Mouse (Mus musculus) embryonic facial prominence, embryonic 13.5 days (tissue): ENCODE measurements around the gene Spaca4. TPM values are rescaled to one million over a fixed set of nuclear protein-coding genes. Genes with fewer than 3 reads are reported as not detected.
A peak's percentile ranks its signal among the peaks of the same experiment; 100 is the strongest.

Experiments
- ATAC-seq: fragments of 200-750 bp; cut with Nextera tagmentation; 2 replicates; pipeline ENCODE4 v1.8.0; 2017; ENCODE audit warnings: low read depth; ENCODE audit not compliant: insufficient number of reproducible peaks, insufficient read depth, low FRiP score, low TSS enrichment
- H3K27ac ChIP-seq: fragments of 300-500 bp; sonication (generic); 2 replicates; pipeline ENCODE4 v1.5.1; 2015; ENCODE audit warnings: moderate library complexity, mild to moderate bottlenecking, inconsistent platforms
- H3K27me3 ChIP-seq: fragments of 300-500 bp; sonication (generic); 2 replicates; pipeline ENCODE4 v1.6.1; 2015; ENCODE audit warnings: mild to moderate bottlenecking, inconsistent platforms
- H3K36me3 ChIP-seq: fragments of 300-500 bp; sonication (generic); 2 replicates; pipeline ENCODE4 v1.6.1; 2015; ENCODE audit warnings: mild to moderate bottlenecking, inconsistent platforms
- H3K4me1 ChIP-seq: fragments of 300-500 bp; sonication (generic); 2 replicates; pipeline ENCODE4 v1.6.1; 2015; ENCODE audit warnings: inconsistent platforms
- H3K4me2 ChIP-seq: fragments of 300-500 bp; sonication (generic); 2 replicates; pipeline ENCODE4 v1.6.1; 2015; ENCODE audit warnings: moderate library complexity, mild to moderate bottlenecking, inconsistent platforms
- H3K4me3 ChIP-seq: fragments of 300-500 bp; sonication (generic); 2 replicates; pipeline ENCODE4 v1.5.1; 2015; ENCODE audit warnings: mild to moderate bottlenecking, inconsistent platforms
- H3K9ac ChIP-seq: fragments of 300-500 bp; sonication (generic); 2 replicates; pipeline ENCODE4 v1.6.1; 2015; ENCODE audit warnings: mild to moderate bottlenecking, inconsistent platforms
- H3K9me3 ChIP-seq: fragments of 300-500 bp; sonication (generic); 2 replicates; pipeline ENCODE4 v1.6.1; 2016; ENCODE audit warnings: inconsistent platforms
- WGBS: fragments of 180-500 bp; shearing (Covaris S2); methylation state at CpG from one replicate; pipeline ENCODE4 v1.1.7; 2015; ENCODE audit warnings: mixed read lengths; 5-methylcytosine and 5-hydroxymethylcytosine counted together
- polyA plus RNA-seq: library from polyadenylated mRNA; unstranded; fragments of >200 nt; fragmentation: Nextera tagmentation; extraction: Ambion mirVana; gene quantifications from 2 replicates; pipeline ENCODE4 v1.2.1, GENCODE M21; 2015

Gene Spaca4
- polyA plus RNA-seq, 1 experiment from 2014 or later = not detected

GRCm38 (mm10) chr7:45703521-45704033, 22.0 kb downstream of the Spaca4 start:
- no peaks in the 10 kb centered on the region for H3K9me3 ChIP-seq
- 40% methylated on average over 12 of the region's 12 CpGs for WGBS
- no peak for ATAC-seq
- peak overlapping the region; percentile 71 for H3K4me3 ChIP-seq
- H3K36me3 ChIP-seq = no peaks in the 10 kb centered on the region
- H3K27me3 ChIP-seq = peaks cover 21% of the 10 kb centered on the region
- peaks cover 69% of the 10 kb centered on the region for H3K4me1 ChIP-seq
- H3K9ac ChIP-seq = peak overlapping the region; percentile 61; the same call in 1 of the 2 replicates
- peak overlapping the region; percentile 97 for H3K4me2 ChIP-seq
- peak overlapping the region; percentile 88 for H3K27ac ChIP-seq

GRCm38 (mm10) chr7:45702809-45703520, 22.6 kb downstream of the Spaca4 start:
- peaks cover 26% of the 10 kb centered on the region for H3K27me3 ChIP-seq
- peak overlapping the region; percentile 88; the same call in 1 of the 2 replicates for H3K27ac ChIP-seq
- H3K9me3 ChIP-seq = no peaks in the 10 kb centered on the region
- 0 out of 2 replicates have a peak overlapping the region, but pooled peaks have one; percentile 71 for H3K4me3 ChIP-seq
- H3K4me2 ChIP-seq = peak overlapping the region; percentile 97
- 91% methylated on average over 14 of the region's 17 CpGs for WGBS
- H3K4me1 ChIP-seq = peaks cover 63% of the 10 kb centered on the region
- ATAC-seq = no peak
- 0 out of 2 replicates have a peak overlapping the region, but pooled peaks have one; percentile 61 for H3K9ac ChIP-seq
- no peaks in the 10 kb centered on the region for H3K36me3 ChIP-seq

- H3K4me3 ChIP-seq = no peak overlapping the region
- H3K9me3 ChIP-seq = no peaks in the 10 kb centered on the region
- peaks cover 28% of the 10 kb centered on the region for H3K27me3 ChIP-seq
- H3K9ac ChIP-seq = no peak overlapping the region
- H3K4me2 ChIP-seq = no peak overlapping the region
- WGBS = 97% methylated on average over 11 of the region's 11 CpGs
- no peak for ATAC-seq
- no peaks in the 10 kb centered on the region for H3K36me3 ChIP-seq
- H3K27ac ChIP-seq = no peak overlapping the region
- H3K4me1 ChIP-seq = peaks cover 56% of the 10 kb centered on the region
These were observed 23.3 kb downstream of the Spaca4 start for GRCm38 (mm10) chr7:45702316-45702715.

GRCm38 (mm10) chr7:45701607-45702006, 24.0 kb downstream of the Spaca4 start:
- Histone ChIP-seq H3K36me3 (no peaks in the 10 kb centered on the region), H3K9ac (0 out of 2 replicates have a peak overlapping the region, but pooled peaks have one; percentile 27), H3K4me2 (no peak overlapping the region; the same call in 1 of the 2 replicates), H3K4me3 (peak overlapping the region; percentile 51), H3K27ac (no peak overlapping the region), H3K27me3 (peaks cover 28% of the 10 kb centered on the region), H3K9me3 (no peaks in the 10 kb centered on the region), H3K4me1 (peaks cover 51% of the 10 kb centered on the region)
- WGBS = 83% methylated on average over 11 of the region's 11 CpGs
- no peak for ATAC-seq

DNA sequence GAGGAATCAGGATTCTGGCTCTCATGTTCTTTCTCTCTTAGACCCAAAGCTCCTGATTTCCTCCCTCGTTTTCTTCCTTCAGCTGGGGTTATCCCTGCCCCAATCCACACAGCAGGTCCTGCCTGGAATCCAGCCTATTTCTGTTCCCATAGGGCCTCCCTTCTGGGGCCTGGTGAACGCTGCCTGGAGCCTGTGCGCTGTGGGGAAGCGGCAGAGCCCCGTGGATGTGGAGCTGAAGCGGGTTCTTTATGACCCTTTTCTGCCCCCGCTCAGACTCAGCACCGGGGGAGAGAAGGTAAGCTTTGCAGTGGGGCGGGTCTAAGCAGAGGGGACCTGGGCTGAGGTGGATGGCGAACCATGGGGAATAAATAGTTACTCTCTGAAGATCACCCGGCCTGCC, 24.5 kb downstream of the Spaca4 start:
- H3K36me3 ChIP-seq = no peaks in the 10 kb centered on the region
- peak overlapping the region; percentile 71 for H3K27ac ChIP-seq
- H3K4me3 ChIP-seq = peak overlapping the region; percentile 51
- peak overlapping the region; percentile 65 for H3K9ac ChIP-seq
- no peaks in the 10 kb centered on the region for H3K9me3 ChIP-seq
- no peak for ATAC-seq
- H3K4me2 ChIP-seq = peak overlapping the region; percentile 92
- H3K4me1 ChIP-seq = peaks cover 46% of the 10 kb centered on the region
- 29% methylated on average over 11 of the region's 11 CpGs for WGBS
- peaks cover 28% of the 10 kb centered on the region for H3K27me3 ChIP-seq

GRCm38 (mm10) chr7:45700301-45701015, 25.2 kb downstream of the Spaca4 start:
- peak overlapping the region; percentile 75 for H3K9ac ChIP-seq
- peaks cover 28% of the 10 kb centered on the region for H3K27me3 ChIP-seq
- H3K27ac ChIP-seq = peak overlapping the region; percentile 71; the same call in 1 of the 2 replicates
- H3K4me2 ChIP-seq = peak overlapping the region; percentile 92
- peaks cover 42% of the 10 kb centered on the region for H3K4me1 ChIP-seq
- no peaks in the 10 kb centered on the region for H3K36me3 ChIP-seq
- H3K4me3 ChIP-seq = peak overlapping the region; percentile 51
- under 1% methylated on average over 20 of the region's 20 CpGs for WGBS
- ATAC-seq = no peak; the same call in 1 of the 2 replicates
- no peaks in the 10 kb centered on the region for H3K9me3 ChIP-seq

GRCm38 (mm10) chr7:45699523-45700141, 26.0 kb downstream of the Spaca4 start, which contains the start of gene Car11:
TSS of gene Car11 (plus strand) at chr7:45699843.
- peaks cover 28% of the 10 kb centered on the region for H3K27me3 ChIP-seq
- peak within 1 kb of the TSS; percentile 92 for H3K4me2 ChIP-seq
- H3K4me1 ChIP-seq = peaks cover 45% of the 10 kb centered on the region
- no peak for ATAC-seq
- peak within 1 kb of the TSS; percentile 75 for H3K9ac ChIP-seq
- no peaks in the 10 kb centered on the region for H3K36me3 ChIP-seq
- WGBS = 2% methylated on average over 36 of the region's 36 CpGs
- no peaks in the 10 kb centered on the region for H3K9me3 ChIP-seq
- H3K4me3 ChIP-seq = peak within 1 kb of the TSS; percentile 51
- H3K27ac ChIP-seq = no peak within 1 kb of the TSS

- H3K4me1 ChIP-seq = peaks cover 42% of the 10 kb centered on the region
- H3K27me3 ChIP-seq = peaks cover 28% of the 10 kb centered on the region
- WGBS = 83% methylated on average over 7 of the region's 7 CpGs
- no peaks in the 10 kb centered on the region for H3K36me3 ChIP-seq
- no peak overlapping the region for H3K27ac ChIP-seq
- no peaks in the 10 kb centered on the region for H3K9me3 ChIP-seq
- H3K4me2 ChIP-seq = no peak overlapping the region
- ATAC-seq = no peak
- no peak overlapping the region for H3K9ac ChIP-seq
- H3K4me3 ChIP-seq = no peak overlapping the region
These were observed 27.7 kb downstream of the Spaca4 start for GRCm38 (mm10) chr7:45697894-45698293.

DNA sequence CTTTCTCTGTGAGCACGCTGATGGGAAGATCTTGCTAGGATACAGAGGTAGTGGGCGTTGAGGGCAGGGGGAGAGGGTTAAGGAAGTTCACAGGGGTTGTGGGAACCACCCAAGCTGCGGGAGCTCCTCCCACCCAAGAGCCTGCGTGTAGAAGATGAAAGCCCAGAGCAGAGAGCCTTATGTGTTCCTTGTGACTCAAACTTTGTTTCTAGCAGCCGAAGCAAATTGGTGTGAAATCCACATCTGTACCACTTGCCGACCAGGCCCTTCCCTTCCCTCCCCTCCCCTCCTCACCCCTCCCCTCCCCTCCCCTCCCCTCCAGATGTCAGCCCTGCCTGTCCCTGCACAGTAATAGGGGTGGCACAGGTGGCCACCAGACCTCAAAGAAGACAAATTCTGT, 30.5 kb downstream of the Spaca4 start:
- WGBS = 6% methylated on average over 6 of the region's 6 CpGs
- no peak overlapping the region for H3K9ac ChIP-seq
- H3K4me2 ChIP-seq = no peak overlapping the region
- no peaks in the 10 kb centered on the region for H3K9me3 ChIP-seq
- no peak overlapping the region for H3K4me3 ChIP-seq
- H3K36me3 ChIP-seq = no peaks in the 10 kb centered on the region
- H3K27ac ChIP-seq = peak overlapping the region; percentile 75
- H3K4me1 ChIP-seq = peaks cover 26% of the 10 kb centered on the region
- ATAC-seq = peak; percentile 18; the same call in 1 of the 2 replicates
- peaks cover 22% of the 10 kb centered on the region for H3K27me3 ChIP-seq

DNA sequence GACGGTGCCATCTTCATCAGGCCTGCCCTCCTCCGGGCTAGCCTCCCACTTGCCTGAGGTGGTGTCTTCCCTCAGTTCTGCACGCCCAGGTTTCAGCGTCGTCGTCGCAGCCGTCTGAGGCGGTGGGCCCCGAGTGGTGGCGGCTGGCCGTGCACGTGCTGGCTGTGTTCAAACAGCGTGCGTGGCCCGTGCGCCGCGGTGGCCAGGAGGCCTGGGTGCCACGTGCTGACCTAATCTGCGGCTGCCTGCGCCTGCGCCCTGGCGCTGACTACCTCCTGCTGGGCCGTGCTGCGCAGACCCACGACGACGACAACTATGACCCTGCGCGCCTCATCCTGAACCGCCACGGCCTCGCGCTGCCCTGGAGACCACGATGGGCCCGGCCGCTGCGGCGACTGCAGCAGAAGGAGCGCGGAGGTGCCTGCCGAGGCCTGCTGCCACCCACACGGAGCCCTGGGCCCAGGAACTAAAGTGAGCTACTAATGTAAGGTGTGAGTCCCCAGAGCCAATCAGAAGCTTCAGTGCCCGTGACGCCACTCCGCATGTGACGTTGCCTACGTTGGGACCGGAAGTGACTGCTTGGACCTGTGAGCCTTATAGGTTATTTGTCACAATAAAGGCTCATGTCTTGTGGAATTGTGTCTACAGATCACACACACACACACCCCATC, 31.6 kb downstream of the Spaca4 start, which contains the start of gene Sec1:
Gene Sec1 (minus strand): TSS at position 482 of the 671 bp plus-strand sequence.
- peaks cover 12% of the 10 kb centered on the region for H3K27me3 ChIP-seq

More for the DNA sequence above, 31.6 kb downstream of the Spaca4 start, which contains the start of gene Sec1:
- 88% methylated on average over 50 of the region's 50 CpGs for WGBS
- H3K4me1 ChIP-seq = peaks cover 17% of the 10 kb centered on the region
- 0 out of 2 replicates have a peak within 1 kb of the TSS, but pooled peaks have one; percentile 36 for H3K9ac ChIP-seq
- no peak within 1 kb of the TSS for H3K4me3 ChIP-seq
- peak; percentile 12; the same call in 1 of the 2 replicates for ATAC-seq
- peak within 1 kb of the TSS; percentile 75 for H3K27ac ChIP-seq
- H3K9me3 ChIP-seq = no peaks in the 10 kb centered on the region
- no peak within 1 kb of the TSS for H3K4me2 ChIP-seq
- H3K36me3 ChIP-seq = no peaks in the 10 kb centered on the region
